13 mouse cellular contexts compared by ENCODE assay signal in genomic region chr2:150648300-150648895, GRCm38 (mm10). TPM values are rescaled to one million over a fixed set of nuclear protein-coding genes. Genes with fewer than 3 reads are reported as not detected.
A peak's percentile ranks its signal among the peaks of the same experiment; 100 is the strongest.
DNase-seq lines count a peak whose midpoint lies in the region; ATAC-seq and TF ChIP-seq lines count a peak whose summit lies in the region.
"Had no signal": no experiment of that assay in that cellular context is flagged by ENCODE, and none has a peak within 500 bp of the region (broad histone marks: within the 10 kb centered on the region; RNA-seq: fewer than 3 reads in every experiment).

No protein-coding gene starts in this region.

- peak; percentile 25; the same call in 1 of the 2 replicates for ATAC-seq in forebrain, postnatal 0 days
- ATAC-seq in stomach, embryonic 15.5 days (ENCODE audit: insufficient read depth, low FRiP score, low read depth) = no peak

- intact Hi-C loops in gastrocnemius, postnatal 14 days (cut with DNase I; ENCODE audit: low total_unique reads) = no loop called here

- no peaks in the 10 kb centered on the region for H3K36me3 ChIP-seq in forebrain, postnatal 0 days (ENCODE audit: insufficient read depth)
- no peaks in the 10 kb centered on the region for H3K36me3 ChIP-seq in stomach, embryonic 15.5 days
- H3K36me3 ChIP-seq: embryonic facial prominence, embryonic 15.5 days; heart, embryonic 13.5 days; limb, embryonic 15.5 days had no signal

- WGBS in forebrain, postnatal 0 days = 38% methylated on average over 13 of the region's 13 CpGs
- WGBS in stomach, embryonic 15.5 days = 61% methylated on average over 13 of the region's 13 CpGs

- 0 out of 2 replicates have a peak overlapping the region, but pooled peaks have one; percentile 42 for H3K27ac ChIP-seq in forebrain, postnatal 0 days (ENCODE audit: low read depth, low read length)
- H3K27ac ChIP-seq in stomach, embryonic 15.5 days = 0 out of 2 replicates have a peak overlapping the region, but pooled peaks have one; percentile 6
- H3K27ac ChIP-seq: embryonic facial prominence, embryonic 15.5 days; heart, embryonic 13.5 days; limb, embryonic 15.5 days had no signal

- TF ChIP-seq CTCF in forebrain, postnatal 0 days (IDR thresholded peaks at IDR 0.05; ENCODE audit: low read depth) = no peak

- peak; percentile 42 for DNase-seq in gastrocnemius, postnatal 14 days
- no peak for DNase-seq in gastrocnemius, postnatal 4 days (ENCODE audit: low spot score in 2 of 2)
- DNase-seq in lung, postnatal 36 days = peak; percentile 45
- no peak for DNase-seq in lung, postnatal 4 days
- DNase-seq in forebrain, postnatal 0 days = peak; percentile 74
- DNase-seq in left cerebral cortex, adult 8-10 months (ENCODE audit: low spot score in 2 of 2) = no peak
- DNase-seq in adrenal gland, adult 2 months = no peak
- DNase-seq: cerebellum, adult 11 months had no signal

- H3K4me2 ChIP-seq in forebrain, postnatal 0 days (ENCODE audit: low read depth) = no peak overlapping the region
- H3K4me2 ChIP-seq in stomach, embryonic 15.5 days = no peak overlapping the region
- H3K4me2 ChIP-seq: embryonic facial prominence, embryonic 15.5 days; heart, embryonic 13.5 days; limb, embryonic 15.5 days had no signal

- H3K9me3 ChIP-seq in forebrain, postnatal 0 days (ENCODE audit: low read length) = no peaks in the 10 kb centered on the region
- H3K9me3 ChIP-seq in stomach, embryonic 15.5 days = no peaks in the 10 kb centered on the region
- H3K9me3 ChIP-seq: embryonic facial prominence, embryonic 15.5 days; heart, embryonic 13.5 days; limb, embryonic 15.5 days; megakaryocyte, embryonic 14.5 days had no signal

- H3K9ac ChIP-seq in forebrain, postnatal 0 days = no peak overlapping the region
- no peak overlapping the region for H3K9ac ChIP-seq in stomach, embryonic 15.5 days
- H3K9ac ChIP-seq: embryonic facial prominence, embryonic 15.5 days; heart, embryonic 13.5 days; limb, embryonic 15.5 days had no signal

- H3K4me1 ChIP-seq in forebrain, postnatal 0 days (ENCODE audit: insufficient read depth) = peaks cover 13% of the 10 kb centered on the region; the same call in 1 of the 2 replicates
- H3K4me1 ChIP-seq in stomach, embryonic 15.5 days = no peaks in the 10 kb centered on the region
- H3K4me1 ChIP-seq: embryonic facial prominence, embryonic 15.5 days had no signal

- H3K27me3 ChIP-seq in forebrain, postnatal 0 days (ENCODE audit: insufficient read depth, low read length) = no peaks in the 10 kb centered on the region
- H3K27me3 ChIP-seq in stomach, embryonic 15.5 days (replicated peaks) = no peaks in the 10 kb centered on the region
- H3K27me3 ChIP-seq: embryonic facial prominence, embryonic 15.5 days; heart, embryonic 13.5 days; limb, embryonic 15.5 days had no signal

- no peak overlapping the region for H3K4me3 ChIP-seq in forebrain, postnatal 0 days (ENCODE audit: low read depth, low read length)
- H3K4me3 ChIP-seq in stomach, embryonic 15.5 days (replicated peaks) = no peak overlapping the region
- H3K4me3 ChIP-seq: embryonic facial prominence, embryonic 15.5 days; heart, embryonic 13.5 days; limb, embryonic 15.5 days; megakaryocyte, embryonic 14.5 days had no signal

RNA-seq across cellular contexts. Expression of gene Acss1, which starts 19.9 kb away (rescaled TPM):
- total RNA-seq in gastrocnemius, postnatal 14 days (2021) = 10 to 100 TPM; 12.2 to 25.3 TPM
- 10 to 100 TPM; 21.1 to 22.5 TPM for total RNA-seq in gastrocnemius, postnatal 4 days (2021)
- 16.9 and 17.8 TPM in 2 replicates for total RNA-seq in forebrain, postnatal 0 days (2014; rRNA removed)
- polyA plus RNA-seq in forebrain, postnatal 0 days (2015; fragmentation: Nextera tagmentation; extraction: Ambion mirVana) = 8.2 and 14.1 TPM in 2 replicates
- polyA plus RNA-seq in stomach, embryonic 15.5 days (2015; fragmentation: Nextera tagmentation; extraction: Ambion mirVana) = 27.8 and 30.9 TPM in 2 replicates
- 10 to 100 TPM; 18.3 to 24.5 (median 21.6) TPM for total RNA-seq in left cerebral cortex, adult 8-10 months (2022)
- 10 to 100 TPM; 23.5 to 38.3 TPM for total RNA-seq in adrenal gland, adult 2 months (2021)
- polyA plus RNA-seq in adrenal gland, adult 2 months (2012; rRNA removed) = 30.3 and 49.8 TPM in 2 replicates

RNA-seq across cellular contexts. Expression of gene Apmap, which starts 40.0 kb away (rescaled TPM):
- total RNA-seq in gastrocnemius, postnatal 14 days (2021) = 10 to 100 TPM; 19.3 to 21.8 TPM
- 10 to 100 TPM; 26.2 to 28.9 TPM for total RNA-seq in gastrocnemius, postnatal 4 days (2021)
- total RNA-seq in forebrain, postnatal 0 days (2014; rRNA removed) = 40.9 and 43.0 TPM in 2 replicates
- 53.5 and 56.1 TPM in 2 replicates for polyA plus RNA-seq in forebrain, postnatal 0 days (2015; fragmentation: Nextera tagmentation; extraction: Ambion mirVana)
- 40.1 and 40.5 TPM in 2 replicates for polyA plus RNA-seq in stomach, embryonic 15.5 days (2015; fragmentation: Nextera tagmentation; extraction: Ambion mirVana)
- total RNA-seq in left cerebral cortex, adult 8-10 months (2022) = 10 to 100 TPM; 58.1 to 66.8 (median 60.4) TPM
- total RNA-seq in adrenal gland, adult 2 months (2021) = 100 to 1,000 TPM; 113 to 195 TPM
- 45.3 and 46.1 TPM in 2 replicates for polyA plus RNA-seq in adrenal gland, adult 2 months (2012; rRNA removed)

RNA-seq across cellular contexts. Expression of gene Vsx1, which starts 40.8 kb away (rescaled TPM):
- total RNA-seq in gastrocnemius, postnatal 14 days (2021) = not detected
- total RNA-seq in gastrocnemius, postnatal 4 days (2021) = not detected
- not detected in 2 replicates for total RNA-seq in forebrain, postnatal 0 days (2014; rRNA removed)
- polyA plus RNA-seq in forebrain, postnatal 0 days (2015; fragmentation: Nextera tagmentation; extraction: Ambion mirVana) = 0.06 and 0.13 TPM in 2 replicates
- polyA plus RNA-seq in stomach, embryonic 15.5 days (2015; fragmentation: Nextera tagmentation; extraction: Ambion mirVana) = not detected in 2 replicates
- not detected for total RNA-seq in left cerebral cortex, adult 8-10 months (2022)
- not detected for total RNA-seq in adrenal gland, adult 2 months (2021)
- polyA plus RNA-seq in adrenal gland, adult 2 months (2012; rRNA removed) = not detected in 2 replicates
- polyA plus RNA-seq: heart, embryonic 13.5 days; limb, embryonic 15.5 days had no signal

Comparison
In these comparisons a context has a peak if more than half of its experiments do, and no peak if none do; other contexts are left out.
1. DNase-seq: peak in gastrocnemius, postnatal 14 days (single experiment), lung, postnatal 36 days (single experiment) and forebrain, postnatal 0 days (single experiment); none in gastrocnemius, postnatal 4 days (0 of 2), lung, postnatal 4 days (0 of 2), left cerebral cortex, adult 8-10 months (0 of 2) and adrenal gland, adult 2 months (single experiment).